Mouse (Mus musculus) c-Kit-positive CD71-positive TER-119-positive erythroid progenitor cells, embryonic 14.5 days (primary cell): ENCODE results near the gene Pbld2.

ENCODE experiments used
- DNase-seq: peaks from one replicate; pipeline ENCODE4 v3.0.0-alpha.2; 2013; ENCODE audit warnings: low spot score

Pbld2 gene

DNA sequence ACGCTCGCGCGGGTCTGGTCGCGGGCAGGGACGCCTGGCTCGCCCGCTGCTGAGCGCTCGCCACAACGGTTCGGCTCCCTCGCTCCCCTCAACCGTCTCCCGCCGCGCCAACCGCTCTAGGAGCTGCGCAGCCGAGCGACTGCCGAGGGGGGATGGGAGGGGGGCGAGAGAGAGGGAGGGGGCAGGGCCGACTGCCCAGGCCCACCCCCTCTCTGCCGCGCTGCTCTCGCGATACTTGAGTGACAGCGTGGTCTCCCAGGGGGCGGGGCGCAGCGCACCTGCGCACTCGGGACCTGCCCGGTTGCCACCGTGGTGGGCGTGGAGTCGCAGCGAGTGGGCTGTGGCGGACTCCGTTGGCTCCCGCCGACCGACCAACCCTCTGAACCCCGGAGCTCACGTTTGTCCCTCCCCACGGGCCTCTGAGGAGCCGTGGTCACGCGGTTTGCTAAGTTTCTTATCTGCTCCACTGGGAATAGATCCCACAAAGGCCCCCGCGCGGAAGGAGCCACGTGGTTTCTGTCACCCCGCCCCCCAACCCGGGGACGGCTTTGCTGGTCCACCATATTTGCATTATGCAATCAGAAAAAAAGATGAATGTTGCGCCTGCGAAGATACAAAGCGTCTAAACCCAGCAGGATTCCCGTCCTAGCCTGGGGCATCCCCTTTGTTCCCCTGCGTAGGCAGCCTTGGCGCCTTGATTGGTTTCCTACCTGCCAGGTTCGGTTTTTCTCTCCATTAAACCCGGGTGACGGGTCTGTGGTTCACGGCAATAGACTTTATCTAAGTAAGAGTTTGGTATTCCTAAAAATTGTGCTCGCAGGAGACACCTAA lies at the start of gene Pbld2, which contains the start of gene Hnrnph3:
Pbld2 (plus strand) TSS at position 567 of the 831 bp plus-strand sequence.
Hnrnph3 (minus strand) TSS at position 469 of the 831 bp plus-strand sequence.
- peak; percentile 94 for DNase-seq

- no peak for DNase-seq
Observed at GRCm38 (mm10) chr10:62979667-62980038, 44.5 kb upstream of the Pbld2 start.

DNA sequence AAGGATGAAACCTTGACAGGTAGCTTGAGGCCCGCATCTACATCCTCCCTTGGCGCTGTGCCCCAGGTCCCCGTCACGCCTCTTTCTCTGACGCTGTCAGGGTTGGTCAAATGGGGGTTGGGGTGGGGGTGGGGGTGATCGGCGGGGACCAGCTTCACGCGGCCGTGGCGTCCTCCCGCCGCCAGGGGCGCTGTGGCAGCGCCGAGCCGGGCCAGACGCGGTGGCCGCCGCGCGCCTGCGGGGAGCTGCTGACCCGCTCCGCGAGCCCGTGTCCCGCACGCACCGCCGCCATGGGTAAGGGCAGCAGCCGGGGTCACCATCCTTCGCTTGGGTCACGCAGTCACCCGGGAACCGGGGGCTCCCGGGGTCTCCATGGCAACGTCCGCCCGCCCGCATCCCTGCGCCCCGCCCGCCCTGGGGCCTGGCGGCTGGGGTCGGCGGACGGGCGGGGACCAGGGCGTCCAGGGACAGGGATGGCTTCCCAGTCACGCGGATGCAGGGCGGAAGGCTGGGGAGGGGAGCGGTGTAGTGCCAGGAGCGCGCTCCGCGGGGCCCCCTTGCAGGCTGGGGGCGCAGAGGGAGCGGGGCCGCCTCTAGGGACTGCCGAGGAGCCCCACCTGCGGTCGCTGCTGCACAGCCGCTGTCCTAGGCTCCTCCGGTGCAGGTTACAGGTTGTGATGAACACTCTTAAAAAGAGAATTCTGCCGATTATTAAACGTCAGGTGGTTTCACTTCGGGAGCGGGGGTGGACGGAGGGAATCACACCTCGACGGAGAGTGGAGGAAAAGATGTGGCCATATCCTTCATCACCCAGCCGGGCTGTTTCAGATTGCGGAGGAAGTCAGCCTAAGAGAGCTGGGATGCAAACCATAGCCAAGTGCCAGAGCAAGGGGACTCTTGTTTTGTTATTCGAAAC lies 43.8 kb upstream of the Pbld2 start, which contains the start of gene Rufy2:
Rufy2 (plus strand) TSS at position 185 of the 916 bp plus-strand sequence.
- DNase-seq: peak; percentile 52

- no peak for DNase-seq
Observed at GRCm38 (mm10) chr10:62984072-62984471, 40.0 kb upstream of the Pbld2 start.

GRCm38 (mm10) chr10:62984495-62984894 lies 39.6 kb upstream of the Pbld2 start:
- no peak for DNase-seq

DNA sequence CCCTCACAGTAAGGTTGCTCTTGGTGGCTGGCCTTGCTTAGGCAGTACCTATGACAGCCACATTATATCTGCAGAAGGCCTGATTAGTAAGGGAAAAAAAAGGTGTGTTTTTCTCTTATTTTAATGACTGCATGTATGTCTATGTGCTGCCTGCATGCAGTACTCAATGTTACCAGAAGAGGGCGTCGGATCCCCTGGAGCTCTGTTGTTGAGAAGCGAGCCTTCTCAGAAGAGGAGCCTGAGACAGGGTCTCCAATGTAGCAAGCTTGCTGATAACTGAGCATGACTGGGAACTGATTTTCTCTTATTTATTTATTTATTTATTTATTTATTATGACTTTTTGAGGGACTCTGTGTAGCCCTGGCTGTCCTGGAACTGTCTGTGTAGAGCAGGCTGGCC lies 36.8 kb upstream of the Pbld2 start:
- DNase-seq: peak; percentile 59

DNA sequence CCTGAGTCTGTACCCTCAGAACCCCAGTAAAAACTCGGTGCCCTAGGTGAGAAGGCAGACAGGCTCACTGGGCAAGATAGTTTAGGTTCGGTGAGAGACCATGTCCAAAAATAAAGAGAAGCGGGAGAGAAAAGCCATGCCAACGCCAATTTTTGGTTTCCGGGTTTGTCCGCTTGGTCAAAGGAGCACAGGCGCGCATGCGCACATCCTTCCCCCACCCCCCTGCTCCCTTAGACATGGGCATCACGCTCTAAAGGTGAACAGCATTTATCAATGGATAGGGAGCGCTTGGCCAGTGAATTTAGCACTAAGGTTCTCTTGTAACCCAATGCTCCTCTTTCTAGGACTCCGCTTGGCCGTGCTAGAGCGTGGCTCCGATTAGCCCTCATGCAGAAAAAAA lies 33.5 kb upstream of the Pbld2 start:
- no peak for DNase-seq

GRCm38 (mm10) chr10:62993991-62994390 lies 30.1 kb upstream of the Pbld2 start:
- no peak for DNase-seq

DNA sequence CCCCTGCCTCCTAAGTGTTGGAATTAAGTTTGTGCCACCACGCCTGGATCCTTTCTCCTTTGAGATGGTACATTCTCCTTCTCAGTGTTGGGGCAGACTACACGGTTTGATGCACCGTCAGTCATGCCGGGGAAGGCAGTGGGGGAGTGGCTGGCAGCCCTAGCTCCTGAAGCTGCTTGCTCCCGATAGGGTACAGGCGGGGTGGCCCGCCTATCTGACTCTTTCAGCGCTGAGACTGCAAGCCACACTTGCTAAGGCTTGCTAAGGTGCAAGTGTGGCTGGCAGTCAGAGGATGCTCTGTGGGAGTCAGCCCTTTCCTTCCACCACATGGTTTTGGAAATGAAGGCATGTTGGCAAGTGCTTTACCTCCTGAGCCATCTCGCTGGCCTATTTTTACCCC lies 23.5 kb upstream of the Pbld2 start:
- no peak for DNase-seq

GRCm38 (mm10) chr10:63003252-63003651 lies 20.9 kb upstream of the Pbld2 start:
- DNase-seq: no peak

DNA sequence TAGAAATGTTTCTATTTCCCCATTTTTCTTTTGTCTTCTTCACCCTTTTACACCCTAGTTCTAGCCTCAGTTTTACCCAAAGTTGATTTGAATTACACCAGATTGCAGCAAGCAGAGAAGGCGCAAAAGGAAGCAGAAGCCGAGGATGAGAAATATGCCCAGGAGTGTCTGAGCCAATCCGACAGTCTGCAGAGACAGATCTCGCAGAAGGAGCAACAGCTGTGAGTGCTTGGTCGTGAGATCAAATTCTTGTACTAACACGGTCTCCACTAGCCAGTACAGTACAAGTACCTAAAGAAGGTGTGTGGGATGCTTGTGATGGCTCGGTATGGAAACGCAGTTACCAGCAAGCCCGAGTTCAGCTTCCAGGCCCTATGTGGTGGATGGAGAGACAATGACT lies 19.6 kb upstream of the Pbld2 start:
- DNase-seq: no peak

DNA sequence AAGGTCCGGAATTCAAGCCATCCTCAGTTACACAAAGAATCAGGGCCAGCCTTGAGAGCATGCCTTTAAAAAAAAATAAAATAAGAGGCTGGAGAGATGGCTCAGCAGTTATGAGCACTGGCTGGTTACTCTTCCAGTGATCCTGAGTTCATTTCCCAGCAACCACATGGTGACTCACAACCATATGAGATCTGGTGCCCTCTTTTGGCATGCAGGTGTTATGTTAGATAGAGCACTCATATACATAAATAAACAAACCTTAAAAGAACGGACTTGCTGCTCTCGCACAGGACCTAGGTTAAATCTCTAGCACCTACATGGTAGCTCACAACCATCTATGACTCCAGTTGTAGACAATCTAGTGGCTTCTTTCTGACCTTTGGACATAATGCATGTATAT lies 15.9 kb upstream of the Pbld2 start:
- no peak for DNase-seq

- DNase-seq: no peak
Observed at GRCm38 (mm10) chr10:63010268-63010667, 13.8 kb upstream of the Pbld2 start.

DNA sequence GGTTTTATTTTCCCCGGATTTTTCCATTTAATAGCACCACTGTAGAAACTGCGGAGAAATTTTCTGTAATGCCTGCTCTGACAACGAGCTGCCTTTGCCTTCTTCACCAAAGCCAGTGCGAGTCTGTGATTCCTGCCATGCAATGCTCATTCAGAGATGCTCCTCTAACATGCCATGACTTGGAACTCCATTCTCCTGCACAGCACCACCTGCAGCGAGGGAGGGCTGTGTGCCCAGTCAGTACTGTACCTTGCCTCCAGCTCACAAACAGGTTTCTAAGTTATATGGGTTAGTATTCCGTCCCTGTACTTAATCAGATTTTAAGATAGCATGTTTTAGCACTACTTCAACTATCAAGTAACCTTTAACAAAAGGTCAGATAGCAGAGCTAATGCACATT lies 12.6 kb upstream of the Pbld2 start:
- DNase-seq: no peak

DNA sequence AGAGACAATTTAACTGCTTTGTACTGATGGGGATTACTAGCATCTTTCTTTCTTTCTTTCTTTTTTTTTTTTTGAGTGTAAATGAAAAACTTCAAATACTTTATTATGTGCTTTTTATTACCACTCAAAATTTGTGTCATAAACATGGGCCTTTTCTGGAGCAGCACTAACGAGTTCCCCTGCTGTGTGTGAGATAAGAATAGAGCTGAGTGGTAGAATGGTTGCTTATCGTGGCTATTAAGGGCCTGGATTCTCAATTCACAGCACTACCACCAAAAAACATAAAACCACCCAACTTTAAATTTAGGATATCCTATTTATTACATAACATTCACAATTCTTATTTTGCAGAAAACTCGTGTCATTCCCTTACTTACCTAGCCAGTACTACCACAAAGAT lies 10.6 kb upstream of the Pbld2 start:
- no peak for DNase-seq

GRCm38 (mm10) chr10:63014168-63014567 lies 9.9 kb upstream of the Pbld2 start:
- no peak for DNase-seq

- no peak for DNase-seq
Observed at GRCm38 (mm10) chr10:63019304-63019703, 4.8 kb upstream of the Pbld2 start.

- DNase-seq: peak; percentile 49
Observed at GRCm38 (mm10) chr10:63021702-63022101, 2.4 kb upstream of the Pbld2 start.

- DNase-seq: peak; percentile 31
Observed at GRCm38 (mm10) chr10:63022541-63023120, 1.5 kb upstream of the Pbld2 start.

GRCm38 (mm10) chr10:63023121-63023748 lies 880 bp upstream of the Pbld2 start:
- DNase-seq: peak; percentile 33

GRCm38 (mm10) chr10:63024580-63024910 lies 430 bp downstream of the Pbld2 start:
- no peak for DNase-seq

DNA sequence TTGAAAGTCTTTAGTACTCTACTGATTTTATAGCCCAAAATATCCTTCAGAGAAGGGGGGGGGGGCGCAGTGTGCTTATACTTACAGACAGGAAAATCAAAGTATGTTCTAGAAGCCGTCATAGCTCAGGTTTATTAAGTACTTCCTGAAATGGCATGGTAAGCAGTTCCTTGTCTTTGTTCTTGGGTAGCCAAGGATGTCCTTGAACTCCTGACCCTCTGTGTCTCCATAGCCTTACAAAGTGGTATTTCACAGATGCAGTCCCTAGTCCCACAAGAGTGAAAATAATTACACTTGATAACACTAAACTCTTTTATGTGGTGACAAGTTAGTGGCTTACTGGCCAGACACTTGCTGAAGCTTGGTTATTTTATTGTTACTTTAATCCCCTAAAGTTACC lies 901 bp downstream of the Pbld2 start:
- no peak for DNase-seq
